Mouse (Mus musculus): ENCODE results near the gene Fkbp15.

Fkbp15 gene

DNA sequence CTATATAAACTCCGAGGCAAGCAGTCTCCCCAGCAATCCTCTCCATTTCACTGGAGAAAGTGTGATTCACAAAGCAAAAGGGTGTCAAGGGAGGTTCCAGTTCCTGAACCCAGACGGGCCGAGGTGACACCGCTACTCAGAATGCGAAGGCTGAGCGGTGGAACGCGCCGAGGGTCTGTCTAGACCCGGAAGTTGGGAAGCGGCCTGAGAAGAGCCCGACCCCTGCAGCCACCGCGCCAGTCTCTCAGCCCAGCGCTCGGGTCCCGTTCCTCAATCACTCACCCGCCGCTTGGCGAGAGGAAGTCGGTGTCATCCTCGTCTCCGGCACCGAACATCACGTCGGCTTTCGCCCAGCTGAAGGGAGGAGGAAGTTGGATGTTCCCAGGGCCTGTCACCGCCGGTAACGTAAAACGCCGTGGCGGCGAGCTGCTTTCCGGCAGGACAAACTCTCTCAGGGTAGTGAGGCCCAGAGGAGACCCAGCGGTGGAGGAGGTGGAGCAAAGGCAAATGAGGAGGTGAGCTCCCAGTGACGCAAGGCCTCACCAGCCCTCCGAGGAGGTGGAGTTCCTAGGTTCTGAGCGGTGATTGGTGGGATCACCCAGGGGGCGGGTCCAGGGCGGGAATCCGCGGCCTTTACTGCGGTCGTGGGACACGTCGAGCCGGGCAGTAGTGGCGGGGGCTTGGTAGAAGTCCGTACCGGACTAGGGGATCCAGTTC, at the start of gene Fkbp15, which contains the start of gene Slc31a1:
Gene Fkbp15 (minus strand): TSS at position 461 of the 717 bp plus-strand sequence.
Gene Slc31a1 (plus strand): TSS at position 640 of the 717 bp plus-strand sequence.
- in situ Hi-C loops (cut with MboI; ENCODE audit: unreplicated experiment in 2 of 2): loop anchor here (5.0 to 25.0 kb wide), 2 partner anchors 42 to 1027 kb away; no protein-coding TSS in a partner anchor

DNA sequence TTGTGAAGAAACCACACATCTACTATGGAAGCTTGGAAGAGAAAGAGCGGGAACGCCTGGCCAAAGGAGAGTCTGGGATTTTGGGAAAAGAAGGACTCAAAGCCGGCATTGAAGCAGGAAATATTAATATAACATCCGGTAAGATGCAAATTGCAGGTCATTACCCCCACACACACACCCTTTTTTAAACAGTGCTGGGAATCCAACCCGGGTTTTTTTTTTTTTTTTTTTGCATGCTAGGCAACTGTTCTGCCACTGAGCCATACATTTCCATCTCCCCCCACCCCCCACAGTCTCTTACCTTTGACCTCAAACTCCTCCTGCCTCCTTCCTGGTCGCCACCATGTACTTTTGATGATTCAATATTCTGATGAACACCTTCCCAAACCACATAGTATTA, 49.3 kb upstream of the Fkbp15 start:
- in situ Hi-C loops (cut with MboI; ENCODE audit: unreplicated experiment in 2 of 2): loop anchor here in 1 of 2 experiments (10.0 kb wide), 1 partner anchor 125 kb away; no protein-coding TSS in a partner anchor

DNA sequence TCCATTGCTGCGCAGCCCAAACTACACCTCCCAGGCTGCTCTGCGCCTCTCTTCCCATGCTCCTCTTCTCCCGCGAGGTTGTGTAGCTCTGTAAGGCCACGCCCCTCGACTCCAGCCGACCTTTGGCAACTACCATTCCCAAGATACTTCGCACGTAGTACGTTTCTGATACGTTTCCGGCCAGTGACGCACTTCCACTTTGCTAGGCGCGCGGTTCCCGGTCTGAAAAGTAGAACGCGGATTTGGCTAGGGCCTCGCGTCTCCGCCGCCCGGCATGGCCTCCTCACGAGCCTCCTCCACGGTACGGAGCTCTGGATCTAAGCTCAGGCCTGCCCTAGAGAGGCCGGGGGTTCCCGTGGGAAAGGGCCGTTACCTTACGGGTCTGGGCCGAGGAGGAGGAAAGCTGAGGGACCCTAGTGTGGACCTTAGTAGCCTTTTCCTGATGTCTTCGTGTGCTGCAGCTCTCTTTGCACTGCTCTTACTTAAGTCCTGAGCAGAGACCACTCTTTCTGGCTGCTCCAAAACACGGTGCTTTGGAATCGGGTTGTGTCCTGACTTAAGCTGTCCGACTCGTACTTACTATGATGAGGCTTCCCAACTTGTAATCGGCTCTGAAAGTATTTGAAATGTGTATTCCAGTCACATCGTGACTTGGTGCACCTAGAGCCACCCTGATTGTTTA, 48.4 kb upstream of the Fkbp15 start, which contains the start of the genes Cdc26 and Prpf4:
Gene Cdc26 (minus strand): TSS at position 42 of the 682 bp plus-strand sequence.
Gene Prpf4 (plus strand): TSS at position 197 of the 682 bp plus-strand sequence.
- in situ Hi-C loops (cut with MboI; ENCODE audit: unreplicated experiment in 2 of 2): loop anchor here in 1 of 2 experiments (10.0 kb wide), 1 partner anchor 124 kb away; no protein-coding TSS in a partner anchor

DNA sequence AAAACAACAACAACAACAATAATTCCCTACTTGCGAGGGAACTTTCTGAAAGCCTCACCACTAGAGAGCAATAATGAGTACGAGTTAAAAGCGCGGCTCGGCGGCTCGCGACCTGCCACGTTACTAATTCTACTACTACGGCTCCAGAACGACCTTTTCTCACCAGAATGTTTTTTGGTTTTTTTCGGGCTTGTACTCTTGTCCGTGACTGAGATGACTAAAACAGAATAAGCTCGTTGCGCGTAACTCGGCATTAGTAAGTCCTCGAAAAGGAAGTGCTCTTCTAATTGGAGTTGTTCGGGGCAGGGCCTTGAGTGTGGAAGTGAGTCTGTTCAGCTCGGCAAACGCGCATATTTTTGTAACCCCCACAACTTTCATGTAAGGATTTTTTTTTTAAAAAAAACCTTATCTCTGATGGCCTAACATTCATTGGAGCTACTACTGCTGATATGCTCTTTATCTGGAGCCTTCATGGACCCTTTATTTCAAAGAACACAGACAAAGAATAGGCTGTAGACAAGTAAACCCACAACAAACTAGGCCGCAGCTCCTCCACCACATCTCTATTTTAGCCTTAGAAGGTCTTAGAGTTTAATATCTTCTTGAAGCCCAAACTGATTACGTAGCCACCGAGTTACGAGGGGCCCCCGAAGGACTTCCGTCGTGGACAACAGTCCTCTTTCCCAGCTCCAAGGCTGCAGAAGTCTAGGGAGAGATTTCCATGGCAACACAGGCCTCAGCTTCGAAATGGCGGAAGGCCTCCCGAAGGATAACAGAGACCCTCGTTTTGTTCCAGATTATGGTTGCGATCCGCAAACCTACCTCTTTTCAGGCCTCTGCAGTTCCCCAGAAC, 47.6 kb upstream of the Fkbp15 start:
- in situ Hi-C loops (cut with MboI; ENCODE audit: unreplicated experiment in 2 of 2): loop anchor here in 1 of 2 experiments (10.0 kb wide), 1 partner anchor 123 kb away; no protein-coding TSS in a partner anchor

DNA sequence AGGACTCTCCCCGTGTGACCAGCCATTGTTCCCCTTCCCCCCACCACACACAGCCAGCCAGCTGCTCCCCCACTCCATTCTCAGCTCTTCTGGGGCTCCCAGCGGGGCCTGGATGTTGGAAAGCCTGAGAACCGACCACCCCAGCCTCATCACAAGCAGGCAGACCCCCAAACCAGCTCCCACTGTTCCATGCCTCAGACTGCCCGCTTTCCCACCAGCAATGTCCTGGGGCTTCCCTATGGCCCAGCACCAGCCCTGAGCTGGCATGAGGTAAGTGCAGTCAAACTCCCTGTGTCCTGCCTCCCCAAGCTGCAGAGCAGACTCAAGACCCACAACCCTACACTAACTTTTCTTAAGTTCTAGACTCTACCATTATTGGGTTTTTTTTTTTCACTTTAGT, 45.8 kb upstream of the Fkbp15 start:
- in situ Hi-C loops (cut with MboI; ENCODE audit: unreplicated experiment in 2 of 2): loop anchor here in 1 of 2 experiments (10.0 kb wide), 1 partner anchor 121 kb away; no protein-coding TSS in a partner anchor

DNA sequence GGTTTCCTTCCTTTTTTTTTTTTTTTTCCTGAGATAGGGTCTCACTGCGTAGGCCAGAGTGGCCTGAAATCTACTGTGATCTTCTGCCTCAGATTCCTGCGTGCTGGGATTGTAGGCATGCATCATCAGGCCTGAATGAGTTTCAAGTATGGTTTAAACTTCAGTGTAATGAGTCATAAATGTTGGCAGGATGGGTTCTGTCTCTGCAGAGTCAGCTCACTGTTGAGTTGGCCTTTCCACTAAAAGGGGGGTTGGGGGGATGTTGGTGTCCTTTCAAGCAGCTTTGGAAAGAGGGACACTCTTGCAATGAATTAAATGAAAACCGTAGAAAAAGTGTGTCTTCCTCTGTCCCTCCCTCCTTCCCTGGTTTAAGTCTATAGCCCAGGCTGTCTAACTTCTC, 38.6 kb upstream of the Fkbp15 start:
- in situ Hi-C loops (cut with MboI; ENCODE audit: unreplicated experiment in 2 of 2): no loop called here

DNA sequence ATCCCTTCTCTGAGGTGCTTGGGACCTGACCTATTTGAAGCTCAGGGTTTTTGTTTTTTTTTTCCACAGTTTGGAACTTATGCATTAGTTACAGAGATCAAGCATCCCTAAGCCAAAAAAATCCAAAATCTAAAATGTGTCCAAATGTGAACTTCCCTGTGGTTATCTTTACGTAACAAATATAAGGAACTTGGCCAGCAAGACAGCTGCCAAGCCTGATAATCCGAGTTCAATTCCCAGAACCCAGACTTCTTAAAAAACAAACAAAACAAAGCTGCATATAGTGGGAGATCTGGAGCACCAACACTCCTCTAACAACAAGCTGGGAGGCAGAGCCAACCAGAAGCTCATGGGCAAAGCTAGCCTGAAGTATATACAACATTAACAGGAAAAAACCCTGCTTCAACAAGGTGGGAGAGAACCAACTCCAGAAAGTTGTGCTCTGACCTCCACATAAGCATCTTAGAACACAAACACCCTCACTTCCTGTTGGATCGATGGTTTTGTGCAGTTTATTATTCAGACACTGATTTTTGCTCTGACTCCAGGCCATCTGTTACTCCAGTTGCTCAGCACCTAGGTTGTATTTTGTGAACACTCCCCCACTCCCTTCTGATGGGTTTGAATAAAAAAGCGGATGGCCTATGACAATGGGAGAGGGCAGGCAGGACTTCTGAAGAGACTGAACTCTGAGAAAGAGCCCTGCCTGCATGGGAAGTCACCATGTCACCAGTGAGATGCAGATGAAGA, 37.4 kb upstream of the Fkbp15 start:
- in situ Hi-C loops (cut with MboI; ENCODE audit: unreplicated experiment in 2 of 2): no loop called here

DNA sequence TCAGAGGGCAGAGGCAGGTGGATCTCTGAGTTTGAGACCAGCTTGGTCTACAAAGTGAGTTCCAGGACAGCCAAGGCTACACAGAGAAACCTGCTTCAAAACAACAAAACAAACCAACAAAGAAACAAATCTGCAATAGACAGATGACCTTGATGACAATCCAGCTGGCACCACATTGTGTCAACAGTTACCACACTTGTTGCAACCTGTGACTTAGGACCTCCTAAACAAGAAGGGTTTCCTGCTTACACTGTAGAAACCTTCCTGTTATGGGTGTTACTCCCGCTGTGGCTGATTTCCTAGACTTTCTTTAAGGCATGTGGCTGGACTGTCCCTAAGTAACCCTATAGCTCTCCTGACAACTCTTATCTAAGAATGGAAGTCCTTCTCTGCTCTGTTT, 35.5 kb upstream of the Fkbp15 start:
- in situ Hi-C loops (cut with MboI; ENCODE audit: unreplicated experiment in 2 of 2): no loop called here

DNA sequence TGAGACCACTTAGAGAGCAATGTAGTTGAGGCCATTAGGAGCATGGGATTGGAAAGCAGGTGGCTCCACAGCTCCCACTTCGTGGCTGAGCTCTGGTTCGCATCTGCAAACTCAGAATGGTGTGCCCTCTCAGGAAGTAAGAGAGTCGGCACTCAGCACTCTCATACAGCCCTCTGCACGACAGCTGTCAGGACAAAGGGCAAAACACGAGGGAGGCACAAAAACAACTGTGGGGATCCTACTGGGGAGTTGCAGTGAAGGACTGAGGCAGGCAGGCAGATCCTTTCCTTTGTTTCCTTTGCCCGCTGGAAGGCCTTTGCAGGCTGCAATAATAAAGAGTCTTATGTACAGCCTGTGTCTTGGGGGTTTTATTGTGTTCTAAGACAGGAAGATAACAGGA, 33.1 kb upstream of the Fkbp15 start:
- in situ Hi-C loops (cut with MboI; ENCODE audit: unreplicated experiment in 2 of 2): no loop called here

DNA sequence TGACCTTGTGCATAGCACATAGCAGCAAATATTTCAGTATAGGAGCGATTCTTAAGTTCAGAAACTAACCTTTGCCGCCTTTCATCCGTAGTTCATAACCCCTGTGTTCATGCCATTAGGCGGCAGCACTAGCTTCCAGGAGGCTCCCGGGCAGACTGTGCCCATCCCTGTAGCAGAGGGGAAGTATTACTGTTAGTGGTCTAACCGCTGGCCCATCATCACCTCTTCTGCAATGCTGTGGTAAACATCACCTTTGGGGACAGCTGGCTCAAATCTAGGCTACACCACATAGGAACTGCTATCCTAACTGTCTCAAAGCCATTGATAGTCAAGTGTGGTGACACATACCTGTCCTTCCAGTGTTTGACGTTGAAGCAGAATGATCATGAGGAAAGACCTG, 31.5 kb upstream of the Fkbp15 start:
- in situ Hi-C loops (cut with MboI; ENCODE audit: unreplicated experiment in 2 of 2): no loop called here

DNA sequence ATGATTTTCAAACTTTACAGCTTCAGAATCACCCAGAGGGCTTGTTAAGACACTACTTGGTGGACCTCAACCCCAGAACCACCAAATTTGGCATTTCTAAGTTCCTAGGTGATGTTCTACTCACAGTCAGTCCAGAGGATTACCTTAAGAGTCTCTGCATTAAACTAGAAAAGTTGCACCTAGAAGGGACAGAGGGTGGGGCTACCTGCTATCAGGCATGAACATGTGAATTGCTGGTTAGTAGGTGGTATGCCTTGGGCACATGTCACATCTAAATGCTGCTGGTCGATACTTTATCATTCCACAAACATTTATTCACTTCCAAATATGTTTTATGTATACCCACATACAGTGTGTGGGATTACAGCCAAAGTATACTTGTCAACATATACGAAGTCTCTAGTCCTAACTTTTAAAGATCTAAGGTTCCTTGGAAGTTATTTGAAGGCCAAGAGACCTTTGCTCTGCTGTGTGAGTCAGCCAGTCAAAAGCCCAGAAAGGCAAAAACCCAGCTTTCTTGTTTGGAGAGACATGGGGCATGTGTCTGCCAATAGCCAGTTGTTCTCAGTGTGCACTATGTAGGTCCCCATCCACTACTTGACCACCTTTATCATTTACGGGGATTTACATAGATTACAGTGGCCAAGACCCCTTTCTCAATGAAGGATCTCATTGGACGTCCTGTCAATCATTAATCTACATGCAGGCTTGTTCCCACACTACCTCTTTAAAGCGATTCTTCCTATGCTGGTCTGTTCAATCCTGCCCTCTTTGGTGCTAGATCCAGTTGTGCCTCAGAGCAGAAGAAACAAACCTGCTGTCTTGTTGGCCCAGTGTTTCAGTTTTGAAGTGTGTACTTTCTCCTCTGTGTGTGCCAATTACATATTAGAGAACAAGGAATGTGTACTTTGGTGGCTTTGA, 29.5 kb upstream of the Fkbp15 start:
- in situ Hi-C loops (cut with MboI; ENCODE audit: unreplicated experiment in 2 of 2): no loop called here

DNA sequence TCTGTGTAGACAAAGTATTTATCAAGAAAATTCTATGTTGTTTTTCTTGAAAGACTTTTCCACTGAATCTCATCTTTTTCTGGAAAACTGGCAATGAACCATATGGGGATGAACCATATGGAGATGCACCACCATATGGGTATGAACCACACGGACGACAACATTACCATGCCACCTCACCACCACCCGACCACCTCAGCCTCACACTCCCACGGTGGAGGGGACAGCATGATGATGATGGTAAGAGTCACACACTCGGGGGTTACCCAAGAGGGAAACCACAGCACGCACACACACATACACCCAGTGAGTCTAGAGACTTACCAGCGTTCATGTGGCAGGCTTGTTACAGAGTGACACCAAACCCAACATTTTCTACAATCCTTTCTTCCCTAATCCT, 25.1 kb upstream of the Fkbp15 start:
- in situ Hi-C loops (cut with MboI; ENCODE audit: unreplicated experiment in 2 of 2): no loop called here

DNA sequence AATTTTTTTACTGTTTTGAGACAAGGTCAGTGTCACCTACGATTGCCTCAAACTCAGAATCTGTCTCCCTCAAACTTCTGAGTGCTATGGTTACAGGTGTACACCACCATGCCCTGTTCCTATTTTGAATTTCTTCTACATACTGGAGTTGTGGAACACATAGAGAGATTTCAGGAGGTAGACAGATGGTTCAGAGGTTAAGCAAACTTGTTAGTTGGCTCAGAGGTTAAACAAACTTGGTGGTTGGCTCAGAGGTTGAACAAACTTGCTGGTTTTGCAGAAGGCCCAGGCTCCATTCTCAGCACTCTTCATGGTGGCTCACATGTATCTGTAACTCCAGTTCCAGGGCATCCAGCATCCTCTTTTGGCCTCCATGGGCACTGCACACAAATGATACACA, 23.8 kb upstream of the Fkbp15 start:
- in situ Hi-C loops (cut with MboI; ENCODE audit: unreplicated experiment in 2 of 2): no loop called here

DNA sequence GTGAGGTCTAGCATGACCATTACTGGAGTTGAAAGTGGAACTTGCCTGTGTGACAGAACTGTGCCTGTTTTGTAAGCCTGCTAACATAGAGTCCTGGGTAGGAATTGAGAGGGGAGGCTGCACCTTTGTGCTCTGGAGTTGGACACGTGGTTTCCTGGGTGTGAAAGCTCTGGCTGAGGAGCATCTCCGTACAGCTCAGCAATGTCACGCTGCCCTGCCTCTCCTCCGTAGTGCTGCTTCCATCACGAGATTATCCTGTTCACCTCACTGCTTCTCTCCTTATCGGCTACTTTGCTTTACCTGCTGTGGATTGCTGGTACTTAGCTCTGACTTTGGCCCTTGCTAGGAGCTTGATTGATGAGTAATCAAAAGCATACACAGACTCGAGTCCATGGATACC, 23.4 kb upstream of the Fkbp15 start:
- in situ Hi-C loops (cut with MboI; ENCODE audit: unreplicated experiment in 2 of 2): no loop called here

DNA sequence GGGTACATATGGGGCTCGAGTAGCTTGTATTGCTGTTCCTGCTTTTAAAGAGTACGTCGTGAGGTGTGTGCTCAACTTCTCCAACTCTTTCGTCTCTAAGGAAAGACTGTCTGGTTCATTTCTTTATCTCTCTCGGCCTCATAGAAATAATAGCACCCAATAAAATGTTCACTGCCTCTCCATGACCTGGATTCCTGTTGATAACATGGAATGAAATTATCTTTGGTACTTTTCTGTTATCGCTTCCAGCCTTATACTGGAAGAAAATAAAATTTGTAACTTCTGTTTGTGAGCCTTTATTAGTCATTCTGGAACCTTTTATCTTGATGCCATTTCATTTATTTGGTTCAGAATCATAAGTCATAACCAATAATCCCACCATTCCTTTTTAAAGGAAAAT, 22.9 kb upstream of the Fkbp15 start:
- in situ Hi-C loops (cut with MboI; ENCODE audit: unreplicated experiment in 2 of 2): no loop called here

DNA sequence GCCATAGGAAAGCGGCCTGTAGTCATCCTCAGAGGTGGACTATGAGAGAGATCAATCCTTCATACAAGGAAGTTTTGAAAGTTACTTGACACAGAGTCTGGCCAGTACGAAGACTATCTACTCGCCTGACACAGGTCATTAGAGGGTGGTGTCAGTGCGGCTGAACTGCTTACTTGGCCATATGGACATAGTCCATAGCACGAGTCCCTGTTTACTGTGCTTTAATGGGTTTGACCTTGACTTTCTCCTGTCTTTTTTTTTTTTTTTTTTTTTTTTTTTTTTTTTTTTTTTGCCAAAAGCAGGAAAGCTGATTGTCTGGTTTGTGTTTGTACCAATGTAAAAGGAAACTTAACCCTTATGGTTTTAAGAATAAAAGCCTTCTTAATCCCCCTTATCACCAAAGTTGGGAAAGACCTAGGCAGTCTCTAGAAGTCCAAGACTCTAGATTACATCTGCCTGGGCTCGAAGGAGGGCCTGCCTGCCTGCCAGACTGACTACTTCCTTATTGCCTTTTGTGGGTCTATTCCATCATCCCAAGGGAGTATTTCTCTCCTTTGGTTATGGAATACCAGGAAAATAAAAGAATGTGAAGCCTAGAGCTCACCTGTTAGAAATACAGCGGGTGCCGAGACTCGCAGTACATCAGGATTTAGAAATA, 19.5 kb upstream of the Fkbp15 start:
- in situ Hi-C loops (cut with MboI; ENCODE audit: unreplicated experiment in 2 of 2): no loop called here

DNA sequence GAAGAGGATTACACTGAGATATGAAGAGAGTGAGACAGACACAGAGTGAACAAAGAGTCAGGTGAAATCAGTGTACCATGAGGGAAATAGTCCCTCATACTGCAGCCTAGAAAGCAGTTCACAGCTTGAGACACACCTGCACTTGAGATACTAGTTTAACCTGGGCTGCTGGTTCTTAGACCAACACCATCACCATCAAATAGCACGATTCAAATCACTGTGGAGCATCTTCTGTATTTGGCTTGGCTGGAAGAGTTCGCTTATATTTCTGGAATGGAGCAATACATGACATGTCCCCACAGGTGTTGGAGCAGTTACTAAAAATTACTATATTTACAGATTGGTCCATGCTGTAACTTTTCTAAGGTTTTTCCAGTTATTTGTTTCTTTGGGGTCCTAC, 15.8 kb upstream of the Fkbp15 start:
- in situ Hi-C loops (cut with MboI; ENCODE audit: unreplicated experiment in 2 of 2): no loop called here

DNA sequence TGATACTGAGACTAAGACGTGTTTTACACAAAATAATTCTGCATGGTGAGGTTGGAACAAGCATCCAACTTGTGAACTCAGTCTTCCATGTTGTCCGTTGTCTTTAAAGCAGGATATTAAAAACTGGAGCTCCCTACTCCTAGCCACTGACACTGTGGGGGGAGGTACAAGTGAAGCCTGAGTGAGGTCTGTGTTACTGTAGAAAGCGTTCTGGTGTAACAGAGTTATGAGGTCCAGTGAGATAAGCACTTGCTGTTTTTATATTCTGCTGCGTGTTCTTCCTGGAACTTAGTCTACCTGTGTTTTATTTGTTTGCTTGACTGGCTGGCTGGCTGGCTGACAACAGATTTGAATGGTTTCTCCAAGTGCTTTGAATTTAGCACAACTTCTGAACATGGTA, 14.0 kb upstream of the Fkbp15 start:
- in situ Hi-C loops (cut with MboI; ENCODE audit: unreplicated experiment in 2 of 2): loop anchor here in 1 of 2 experiments (25.0 kb wide), 1 partner anchor 1013 kb away; no protein-coding TSS in a partner anchor
